Mouse (Mus musculus) liver, postnatal 0 days (tissue): ENCODE measurements at regions not wholly inside any gene's neighbourhood (a gene's known extent, or its start where the extent isn't known, plus 50 kb on each side); places are given as distances from the start of the nearest gene placed in this dataset.

Experiments used
- CTCF ChIP-seq: sonication (generic); IDR thresholded peaks from 2 replicates; pipeline ENCODE4 v1.5.1; 2016; ENCODE audit warnings: antibody characterized with exemption, low read depth
- EP300 ChIP-seq: IDR thresholded peaks from 2 replicates; pipeline ENCODE4 v1.6.1; 2016; ENCODE audit warnings: antibody characterized with exemption, low read depth, mild to moderate bottlenecking

GRCm38 (mm10) chr19:32904517-32904916 is 147.2 kb downstream of the Pten start:
- TF ChIP-seq CTCF, result no peak
- TF ChIP-seq EP300, result no peak
